Mouse (Mus musculus) gastrocnemius, adult 18-20 months (tissue): ENCODE results near the gene Gm42417. TPM values are rescaled to one million over a fixed set of nuclear protein-coding genes. Genes with fewer than 3 reads are reported as not detected.

Experiments used
- microRNA-seq: library from miRNA; unstranded; fragments of <30 nt; microRNA quantifications from one replicate; pipeline ENCODE4 v1.2.0, GENCODE M21; 2021
- total RNA-seq, 2 experiments: library from RNA; stranded (reverse); gene quantifications; 2 replicates each; pipeline ENCODE4 v1.2.3; 2021

The Gm42417 gene
- total RNA-seq, 2 experiments from 2014 or later = 1,348 to 1,458 TPM

Small RNAs within 50 kb of the gene (microRNA-seq; reads per million reads assigned to microRNA genes)
- not detected for gene Gm47280

Other genes starting within 250 kb of the Gm42417 start
- 10 to 100 TPM in 1 of 2 experiments, 1 to 10 TPM in 1; 6.3 to 15.4 TPM for gene Arid5a, start 231.7 kb downstream of the Gm42417 start, total RNA-seq
- 10 to 100 TPM; 31.9 to 40.6 TPM for gene Kansl3, start 170.2 kb downstream of the Gm42417 start, total RNA-seq
- gene Fer1l5, start 167.1 kb downstream of the Gm42417 start, total RNA-seq = not detected
- 10 to 100 TPM; 21.0 to 22.2 TPM for gene Lman2l, start 94.2 kb downstream of the Gm42417 start, total RNA-seq
- gene Cnnm4, start 67.8 kb downstream of the Gm42417 start, total RNA-seq = 1 to 10 TPM; 7.6 to 8.2 TPM
- 10 to 100 TPM; 11.6 TPM for gene Cnnm3, start 27.6 kb downstream of the Gm42417 start, total RNA-seq
- gene Ankrd23, start 2.5 kb downstream of the Gm42417 start, total RNA-seq = 1,000 to 10,000 TPM; 3,219 to 3,282 TPM
- 1 to 10 TPM; 7.3 to 8.6 TPM for gene Ankrd39, start 8.0 kb upstream of the Gm42417 start, total RNA-seq
- 1 to 10 TPM; 4.7 to 6.8 TPM for gene Sema4c, start 18.9 kb upstream of the Gm42417 start, total RNA-seq
- under 1 TPM; 0.43 to 0.59 TPM for gene Fam178b, start 143.8 kb upstream of the Gm42417 start, total RNA-seq
- gene Cox5b, start 152.0 kb upstream of the Gm42417 start, total RNA-seq = 1,000 to 10,000 TPM; 1,366 to 1,435 TPM
- 1 to 10 TPM in 1 of 2 experiments, under 1 TPM in 1; 0.66 to 1.2 TPM for gene 4933424G06Rik, start 170.7 kb upstream of the Gm42417 start, total RNA-seq
- 100 to 1,000 TPM; 138 to 147 TPM for gene Actr1b, start 175.0 kb upstream of the Gm42417 start, total RNA-seq
- gene Zap70, start 222.4 kb upstream of the Gm42417 start, total RNA-seq = under 1 TPM; 0.19 to 0.73 TPM